Mouse (Mus musculus) ES-E14 (cell line): ENCODE measurements around the gene Psg29.

Experiments used
- CHD2 ChIP-seq: IDR thresholded peaks from 2 replicates; pipeline ENCODE4 v1.6.1; 2014; ENCODE audit warnings: mild to moderate bottlenecking, low read depth, low read length, inconsistent platforms
- HCFC1 ChIP-seq: IDR thresholded peaks from 2 replicates; pipeline ENCODE4 v1.6.1; 2012; ENCODE audit warnings: low read length, inconsistent platforms, borderline replicate concordance; ENCODE audit not compliant: insufficient read depth
- MAFK ChIP-seq: IDR thresholded peaks from 2 replicates; pipeline ENCODE4 v1.6.1; 2014; ENCODE audit warnings: mild to moderate bottlenecking, low read depth, low read length, inconsistent platforms; ENCODE audit not compliant: insufficient read depth
- ZNF384 ChIP-seq: IDR thresholded peaks from 2 replicates; pipeline ENCODE4 v1.6.1; 2012; ENCODE audit warnings: low read depth, low read length, inconsistent platforms

GRCm38 (mm10) chr7:17203177-17203576 is at the start of gene Psg29:
- TF ChIP-seq HCFC1: no peak
- no peak for TF ChIP-seq MAFK
- TF ChIP-seq CHD2: no peak
- no peak for TF ChIP-seq ZNF384
